Mouse (Mus musculus): ENCODE data around the gene Pla2g4e.

DNA sequence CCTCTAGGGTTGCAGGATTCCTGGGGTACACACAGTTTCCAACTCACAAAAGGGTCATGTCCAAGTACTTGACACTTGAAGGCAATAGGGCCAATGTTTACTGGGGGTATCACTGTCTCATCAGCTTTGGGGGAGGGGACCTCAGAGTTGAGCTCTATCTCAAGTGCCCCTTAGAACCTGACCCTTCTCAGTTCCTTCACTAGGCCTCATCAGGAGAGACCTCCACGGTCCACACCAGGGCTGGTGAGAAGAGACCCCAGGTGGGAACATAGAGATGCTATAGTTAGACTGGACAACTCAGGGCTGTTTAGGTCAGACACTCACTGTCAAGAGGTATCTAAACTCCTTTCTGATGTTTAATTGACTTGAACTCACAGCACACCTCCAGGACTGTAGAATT is 106.0 kb downstream of the Pla2g4e start:
- TF ChIP-seq CTCF (IDR thresholded peaks at IDR 0.05; ENCODE audit: low read depth) (no peak), EP300 (optimal IDR thresholded peaks at IDR 0.05) (no peak)
